Mouse (Mus musculus): ENCODE results near the gene Saal1. TPM values are rescaled to one million over a fixed set of nuclear protein-coding genes. Genes with fewer than 3 reads are reported as not detected.

Saal1 gene
- polyA plus RNA-seq, 1 experiment from 2014 or later: 24.4 TPM

DNA sequence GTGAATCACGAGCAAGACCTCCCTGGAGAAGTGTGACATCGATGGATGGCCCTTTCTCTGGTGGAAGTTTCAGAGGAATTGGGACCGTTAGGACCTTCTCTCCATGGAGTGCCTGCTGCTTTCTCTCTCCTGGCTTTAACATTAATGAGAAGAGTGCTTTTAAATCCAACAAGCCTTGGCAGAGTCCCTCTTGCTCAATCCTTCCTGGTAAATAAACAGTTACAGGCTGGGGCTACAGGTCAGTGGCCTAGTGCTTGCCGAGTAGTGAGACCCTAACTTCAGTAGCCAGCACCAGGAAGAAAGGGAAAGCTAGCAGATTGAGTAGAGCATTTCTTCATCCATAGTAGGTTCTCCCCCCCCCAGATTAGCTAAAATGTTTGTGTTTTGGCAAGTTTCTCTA is 22.0 kb upstream of the Saal1 start, which contains the start of gene Saa4:
Gene Saa4 (minus strand): TSS at position 146 of the 400 bp plus-strand sequence.
- WGBS: 90% methylated on average over 4 of the region's 4 CpGs
- DNase-seq (ENCODE audit: low spot score) (no peak), ATAC-seq (no peak)
- H3K27ac ChIP-seq (ENCODE audit: low read depth, low read length): no peak within 1 kb of the TSS
- no peaks in the 10 kb centered on the region for H3K9me3 ChIP-seq (replicated peaks; ENCODE audit: control insufficient read depth, low read length)
- no peak within 1 kb of the TSS for H3K4me2 ChIP-seq (ENCODE audit: low read length)
- H3K36me3 ChIP-seq (ENCODE audit: control insufficient read depth, insufficient read depth, low read length): no peaks in the 10 kb centered on the region
- H3K4me1 ChIP-seq (ENCODE audit: control insufficient read depth, insufficient read depth, low read length): no peaks in the 10 kb centered on the region
- no peak within 1 kb of the TSS for H3K9ac ChIP-seq (ENCODE audit: low read length)
- no peak within 1 kb of the TSS for H3K4me3 ChIP-seq (ENCODE audit: low read depth, low read length)
- H3K27me3 ChIP-seq (replicated peaks; ENCODE audit: control insufficient read depth, insufficient read depth, low read length): no peaks in the 10 kb centered on the region

DNA sequence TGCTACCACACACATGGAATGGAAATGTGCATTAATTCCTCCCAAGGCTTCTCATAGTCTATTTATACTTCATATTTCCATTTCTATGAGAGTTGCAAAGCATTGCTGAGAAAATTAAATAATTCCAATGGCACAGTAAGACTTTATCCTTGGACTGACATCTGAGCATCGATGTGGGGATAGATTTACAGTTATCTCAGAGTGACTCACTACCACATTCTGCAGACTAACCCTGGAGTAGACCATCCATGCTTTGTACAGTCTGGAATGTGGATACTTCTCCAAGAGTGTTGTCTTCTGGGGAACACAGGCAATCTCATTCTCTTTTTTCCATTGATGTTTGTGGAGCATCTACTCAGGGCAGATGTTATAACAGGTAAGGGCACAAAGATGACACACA is 17.1 kb upstream of the Saal1 start:
- ATAC-seq (no peak), DNase-seq (ENCODE audit: low spot score) (no peak)
- Histone ChIP-seq H3K4me1 (ENCODE audit: control insufficient read depth, insufficient read depth, low read length) (no peaks in the 10 kb centered on the region), H3K4me3 (ENCODE audit: low read depth, low read length) (no peak overlapping the region), H3K27ac (ENCODE audit: low read depth, low read length) (no peak overlapping the region), H3K4me2 (ENCODE audit: low read length) (no peak overlapping the region), H3K27me3 (replicated peaks; ENCODE audit: control insufficient read depth, insufficient read depth, low read length) (no peaks in the 10 kb centered on the region), H3K9ac (ENCODE audit: low read length) (no peak overlapping the region), H3K9me3 (replicated peaks; ENCODE audit: control insufficient read depth, low read length) (no peaks in the 10 kb centered on the region), H3K36me3 (ENCODE audit: control insufficient read depth, insufficient read depth, low read length) (no peaks in the 10 kb centered on the region)
- WGBS: 90% methylated on average over 1 of the region's 1 CpGs

DNA sequence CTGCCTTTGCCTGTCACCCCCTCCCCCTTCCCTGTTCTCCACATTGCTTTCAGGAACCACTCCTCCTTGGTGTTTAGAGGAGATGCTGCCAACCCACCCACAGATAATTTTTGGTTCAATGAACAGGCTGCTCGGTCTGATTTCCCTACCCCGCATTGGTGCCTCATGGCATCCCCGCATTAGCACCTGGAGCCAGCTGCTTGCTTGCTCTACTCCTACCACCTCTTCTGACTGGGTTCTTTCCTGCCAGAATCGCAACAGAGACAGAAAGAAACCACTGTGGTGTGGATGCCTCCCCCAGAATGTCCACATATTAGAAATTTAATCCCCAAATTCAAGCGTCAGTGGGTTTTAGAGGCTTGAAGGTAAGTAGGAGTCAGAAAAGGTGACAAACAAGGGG is 13.9 kb upstream of the Saal1 start:
- no peaks in the 10 kb centered on the region for H3K4me1 ChIP-seq (ENCODE audit: control insufficient read depth, insufficient read depth, low read length)
- no peak overlapping the region for H3K27ac ChIP-seq (ENCODE audit: low read depth, low read length)
- no peaks in the 10 kb centered on the region for H3K36me3 ChIP-seq (ENCODE audit: control insufficient read depth, insufficient read depth, low read length)
- WGBS: 67% methylated on average over 5 of the region's 5 CpGs
- H3K4me3 ChIP-seq (ENCODE audit: low read depth, low read length): no peak overlapping the region
- DNase-seq (ENCODE audit: low spot score) (no peak), ATAC-seq (no peak)
- no peaks in the 10 kb centered on the region for H3K27me3 ChIP-seq (replicated peaks; ENCODE audit: control insufficient read depth, insufficient read depth, low read length)
- no peak overlapping the region for H3K4me2 ChIP-seq (ENCODE audit: low read length)
- no peaks in the 10 kb centered on the region for H3K9me3 ChIP-seq (replicated peaks; ENCODE audit: control insufficient read depth, low read length)
- no peak overlapping the region for H3K9ac ChIP-seq (ENCODE audit: low read length)

DNA sequence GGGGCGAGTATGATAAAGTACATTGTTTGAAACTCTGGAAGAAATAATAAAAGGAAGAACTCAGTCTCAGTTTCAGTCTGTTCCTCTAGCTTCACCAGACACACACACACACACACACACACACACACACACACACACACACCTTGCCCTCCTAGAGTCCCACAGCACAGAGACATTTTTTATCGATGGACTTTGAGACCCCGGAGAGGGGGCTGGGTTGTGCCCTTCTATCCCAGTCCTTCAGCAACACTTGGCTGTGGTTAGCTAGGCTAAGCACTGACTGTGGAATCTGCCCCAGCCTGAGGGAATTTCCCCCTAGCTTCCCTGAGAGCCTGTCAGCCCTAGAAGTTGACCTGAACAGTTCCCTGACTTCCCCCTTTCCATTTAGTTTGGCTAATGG is 13.4 kb upstream of the Saal1 start:
- no peaks in the 10 kb centered on the region for H3K36me3 ChIP-seq (ENCODE audit: control insufficient read depth, insufficient read depth, low read length)
- no peak overlapping the region for H3K4me2 ChIP-seq (ENCODE audit: low read length)
- H3K4me1 ChIP-seq (ENCODE audit: control insufficient read depth, insufficient read depth, low read length): no peaks in the 10 kb centered on the region
- 86% methylated on average over 3 of the region's 3 CpGs for WGBS
- no peaks in the 10 kb centered on the region for H3K27me3 ChIP-seq (replicated peaks; ENCODE audit: control insufficient read depth, insufficient read depth, low read length)
- no peaks in the 10 kb centered on the region for H3K9me3 ChIP-seq (replicated peaks; ENCODE audit: control insufficient read depth, low read length)
- H3K27ac ChIP-seq (ENCODE audit: low read depth, low read length): no peak overlapping the region
- H3K9ac ChIP-seq (ENCODE audit: low read length): no peak overlapping the region
- H3K4me3 ChIP-seq (ENCODE audit: low read depth, low read length): no peak overlapping the region
- DNase-seq (ENCODE audit: low spot score): no peak
- ATAC-seq: no peak

DNA sequence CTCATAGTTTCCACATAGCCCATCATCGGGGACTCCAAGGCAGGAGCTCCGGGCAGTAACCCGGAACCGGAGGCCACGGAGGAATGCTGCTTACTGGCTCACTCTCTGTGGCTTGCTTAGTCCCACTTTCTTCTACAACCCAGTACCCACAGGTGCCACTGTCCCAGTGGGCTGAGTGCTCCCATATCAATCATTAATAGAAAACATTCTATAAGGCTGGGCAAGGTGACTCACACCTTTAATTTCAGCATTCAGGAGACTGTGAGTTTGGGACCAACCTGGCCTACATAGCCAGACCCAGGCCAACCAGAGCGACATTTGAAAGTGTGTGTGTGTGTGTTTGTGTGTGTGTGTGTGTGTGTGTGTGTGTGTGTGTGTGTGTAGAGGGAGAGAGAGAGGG is 12.9 kb upstream of the Saal1 start:
- ATAC-seq: no peak
- H3K27me3 ChIP-seq (replicated peaks; ENCODE audit: control insufficient read depth, insufficient read depth, low read length): no peaks in the 10 kb centered on the region
- no peaks in the 10 kb centered on the region for H3K9me3 ChIP-seq (replicated peaks; ENCODE audit: control insufficient read depth, low read length)
- WGBS: 98% methylated on average over 6 of the region's 6 CpGs
- no peaks in the 10 kb centered on the region for H3K4me1 ChIP-seq (ENCODE audit: control insufficient read depth, insufficient read depth, low read length)
- H3K9ac ChIP-seq (ENCODE audit: low read length): no peak overlapping the region
- H3K27ac ChIP-seq (ENCODE audit: low read depth, low read length): no peak overlapping the region
- H3K4me3 ChIP-seq (ENCODE audit: low read depth, low read length): no peak overlapping the region
- H3K4me2 ChIP-seq (ENCODE audit: low read length): no peak overlapping the region
- H3K36me3 ChIP-seq (ENCODE audit: control insufficient read depth, insufficient read depth, low read length): no peaks in the 10 kb centered on the region
- no peak for DNase-seq (ENCODE audit: low spot score)

DNA sequence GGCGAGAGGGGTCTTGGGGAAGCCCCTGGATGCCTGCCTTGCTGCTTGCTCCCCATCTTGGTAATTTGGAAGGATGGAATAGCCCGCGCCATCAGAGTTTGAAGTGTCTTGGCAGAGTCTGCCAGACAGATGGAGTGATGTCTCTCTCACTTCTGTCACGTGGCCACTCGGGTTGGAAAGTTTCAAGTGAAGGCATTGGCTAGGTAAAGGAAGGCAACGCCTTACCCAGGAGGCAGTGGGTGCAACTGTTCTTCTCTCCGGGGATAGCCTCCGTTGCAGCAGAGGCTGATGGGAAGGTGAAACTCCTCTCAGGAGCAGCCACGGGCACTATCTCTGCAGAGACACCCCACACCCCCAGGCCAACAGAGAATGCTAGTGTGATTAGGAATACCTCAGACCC is 10.0 kb upstream of the Saal1 start:
- WGBS: 69% methylated on average over 9 of the region's 9 CpGs
- no peaks in the 10 kb centered on the region for H3K27me3 ChIP-seq (replicated peaks; ENCODE audit: control insufficient read depth, insufficient read depth, low read length)
- DNase-seq (ENCODE audit: low spot score) (peak; percentile 56), ATAC-seq (no peak; the same call in 1 of the 2 replicates)
- H3K9me3 ChIP-seq (replicated peaks; ENCODE audit: control insufficient read depth, low read length): no peaks in the 10 kb centered on the region
- H3K4me2 ChIP-seq (ENCODE audit: low read length): no peak overlapping the region
- no peak overlapping the region for H3K9ac ChIP-seq (ENCODE audit: low read length)
- no peak overlapping the region for H3K4me3 ChIP-seq (ENCODE audit: low read depth, low read length)
- H3K4me1 ChIP-seq (ENCODE audit: control insufficient read depth, insufficient read depth, low read length): no peaks in the 10 kb centered on the region
- no peak overlapping the region for H3K27ac ChIP-seq (ENCODE audit: low read depth, low read length)
- H3K36me3 ChIP-seq (ENCODE audit: control insufficient read depth, insufficient read depth, low read length): no peaks in the 10 kb centered on the region

DNA sequence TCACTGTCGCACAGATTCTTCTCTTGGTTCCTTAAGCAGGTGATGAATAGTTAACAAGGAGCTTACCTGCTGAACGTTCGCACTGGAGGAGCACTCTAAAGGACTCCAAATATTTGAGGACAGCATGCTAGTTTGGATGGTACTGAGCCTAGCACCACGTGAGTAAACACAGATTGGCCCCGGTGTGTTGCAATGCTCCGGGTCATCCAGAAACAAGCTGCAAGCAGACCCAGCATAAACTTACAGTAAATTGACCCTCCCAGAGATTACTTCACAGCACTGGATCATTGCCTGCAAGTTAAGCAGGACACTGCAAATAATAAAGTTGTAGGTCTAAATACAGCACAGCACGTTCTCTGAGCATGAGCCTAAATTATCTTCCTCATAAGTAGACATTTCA is 9.0 kb upstream of the Saal1 start:
- Histone ChIP-seq H3K36me3 (ENCODE audit: control insufficient read depth, insufficient read depth, low read length) (no peaks in the 10 kb centered on the region), H3K27ac (ENCODE audit: low read depth, low read length) (no peak overlapping the region), H3K4me2 (ENCODE audit: low read length) (no peak overlapping the region), H3K4me3 (ENCODE audit: low read depth, low read length) (no peak overlapping the region), H3K27me3 (replicated peaks; ENCODE audit: control insufficient read depth, insufficient read depth, low read length) (no peaks in the 10 kb centered on the region), H3K9ac (ENCODE audit: low read length) (no peak overlapping the region), H3K9me3 (replicated peaks; ENCODE audit: control insufficient read depth, low read length) (no peaks in the 10 kb centered on the region), H3K4me1 (ENCODE audit: control insufficient read depth, insufficient read depth, low read length) (no peaks in the 10 kb centered on the region)
- DNase-seq (ENCODE audit: low spot score): no peak
- 86% methylated on average over 7 of the region's 7 CpGs for WGBS
- no peak for ATAC-seq

DNA sequence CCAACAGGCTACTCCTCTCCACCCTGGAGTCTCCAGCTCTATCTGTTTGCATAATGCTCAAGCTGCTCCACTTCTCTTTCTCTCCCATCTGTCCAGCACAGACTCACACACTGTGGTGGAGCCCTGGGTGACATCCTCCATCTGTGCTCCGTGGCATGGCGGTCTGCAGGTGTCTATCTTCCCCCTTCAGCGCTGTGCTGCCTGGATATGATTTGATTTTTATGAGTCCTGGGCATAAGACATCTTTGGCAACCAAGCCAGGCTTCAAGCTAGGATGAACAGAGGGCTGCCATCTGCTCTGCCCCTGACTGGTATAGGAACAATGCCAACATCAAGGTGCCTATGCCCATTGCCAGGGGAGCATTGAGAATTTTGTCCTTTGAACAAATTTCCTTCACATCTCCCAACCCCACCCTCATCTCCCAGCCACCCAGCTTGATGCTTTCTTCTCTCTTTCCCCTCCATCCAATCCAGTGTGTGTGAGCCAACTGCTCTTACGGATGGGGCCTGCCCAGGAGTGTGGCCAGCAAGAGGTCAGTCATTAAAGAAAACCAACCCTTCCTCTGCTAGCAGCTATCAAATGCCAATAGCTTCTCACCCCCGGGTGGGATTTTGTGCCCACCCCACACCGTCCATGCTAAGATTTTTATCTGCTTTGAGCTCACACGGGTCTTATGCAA is 8.3 kb upstream of the Saal1 start:
- H3K4me3 ChIP-seq (ENCODE audit: low read depth, low read length): no peak overlapping the region
- peak; percentile 88 for ATAC-seq
- H3K27me3 ChIP-seq (replicated peaks; ENCODE audit: control insufficient read depth, insufficient read depth, low read length): no peaks in the 10 kb centered on the region
- H3K9me3 ChIP-seq (replicated peaks; ENCODE audit: control insufficient read depth, low read length): no peaks in the 10 kb centered on the region
- 74% methylated on average over 7 of the region's 7 CpGs for WGBS
- H3K36me3 ChIP-seq (ENCODE audit: control insufficient read depth, insufficient read depth, low read length): no peaks in the 10 kb centered on the region
- DNase-seq (ENCODE audit: low spot score): peak; percentile 66
- peak overlapping the region; percentile 33; the same call in 1 of the 2 replicates for H3K27ac ChIP-seq (ENCODE audit: low read depth, low read length)
- H3K9ac ChIP-seq (ENCODE audit: low read length): no peak overlapping the region
- H3K4me1 ChIP-seq (ENCODE audit: control insufficient read depth, insufficient read depth, low read length): no peaks in the 10 kb centered on the region
- no peak overlapping the region for H3K4me2 ChIP-seq (ENCODE audit: low read length)

DNA sequence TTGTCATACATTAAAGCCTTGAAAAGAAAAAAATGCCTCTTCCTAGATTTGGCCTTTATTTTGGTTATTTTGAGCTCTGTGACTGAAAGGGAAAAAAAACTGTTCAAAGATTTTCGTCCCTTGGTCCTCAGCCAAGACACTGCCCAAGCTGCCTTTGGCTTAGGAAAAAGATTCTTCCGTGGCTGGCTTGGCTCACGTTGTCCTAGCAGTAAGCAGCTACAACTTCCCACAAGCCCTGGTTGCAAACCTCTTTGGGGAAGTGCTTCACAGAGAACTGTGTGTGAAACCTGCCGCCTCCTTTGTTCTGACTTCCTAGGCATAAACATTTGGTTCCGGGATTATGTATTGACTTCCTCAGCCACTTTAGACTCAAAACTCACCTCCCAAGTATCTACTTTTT is 6.4 kb upstream of the Saal1 start:
- no peaks in the 10 kb centered on the region for H3K36me3 ChIP-seq (ENCODE audit: control insufficient read depth, insufficient read depth, low read length)
- H3K4me2 ChIP-seq (ENCODE audit: low read length): no peak overlapping the region
- DNase-seq (ENCODE audit: low spot score) (peak; percentile 7), ATAC-seq (no peak)
- WGBS: 61% methylated on average over 5 of the region's 5 CpGs
- no peaks in the 10 kb centered on the region for H3K9me3 ChIP-seq (replicated peaks; ENCODE audit: control insufficient read depth, low read length)
- H3K27me3 ChIP-seq (replicated peaks; ENCODE audit: control insufficient read depth, insufficient read depth, low read length): no peaks in the 10 kb centered on the region
- H3K9ac ChIP-seq (ENCODE audit: low read length): no peak overlapping the region
- no peak overlapping the region for H3K27ac ChIP-seq (ENCODE audit: low read depth, low read length)
- no peaks in the 10 kb centered on the region for H3K4me1 ChIP-seq (ENCODE audit: control insufficient read depth, insufficient read depth, low read length)
- no peak overlapping the region for H3K4me3 ChIP-seq (ENCODE audit: low read depth, low read length)

Measured in forebrain, embryonic 14.5 days (tissue).